Mouse (Mus musculus) gastrocnemius, adult 8-10 months (tissue): ENCODE measurements around the gene Smndc1. TPM values are rescaled to one million over a fixed set of nuclear protein-coding genes. Genes with fewer than 3 reads are reported as not detected.
A peak's percentile ranks its signal among the peaks of the same experiment; 100 is the strongest.

Experiments
- DNase-seq, 2 experiments: peaks; one replicate each; pipeline ENCODE4 v3.0.0; 2022; ENCODE audit warnings: low spot score in 2 of 2
- total RNA-seq, 4 experiments: library from RNA; stranded (reverse); gene quantifications; 2 replicates each; pipeline ENCODE4 v1.2.4; 2022

The Smndc1 gene
- total RNA-seq, result 10 to 100 TPM; 27.4 to 32.4 (median 29.6) TPM

GRCm38 (mm10) chr19:53390495-53391007, at the start of gene Smndc1:
Gene Smndc1 (minus strand): TSS chr19:53390578.
- DNase-seq, result peak; percentile 98 to 99

DNA sequence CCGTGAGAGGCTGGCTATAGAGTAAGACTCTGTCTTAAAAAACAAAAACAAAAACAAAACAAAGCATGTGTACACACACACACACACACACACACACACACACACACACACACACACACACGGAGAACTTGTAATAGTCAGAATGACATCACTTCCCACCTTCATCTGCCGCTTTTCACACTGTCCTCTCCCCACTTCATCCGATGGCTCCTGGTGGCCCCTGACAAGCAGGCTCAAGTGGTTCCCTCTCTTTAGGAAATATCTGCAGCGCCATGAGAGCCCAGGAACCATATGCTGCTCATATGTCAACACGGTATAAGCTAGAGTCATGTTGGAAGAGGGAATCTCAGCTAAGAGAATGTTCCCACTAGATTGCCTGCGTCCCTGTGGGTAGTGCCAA, 49.0 kb upstream of the Smndc1 start:
- DNase-seq, result no peak

DNA sequence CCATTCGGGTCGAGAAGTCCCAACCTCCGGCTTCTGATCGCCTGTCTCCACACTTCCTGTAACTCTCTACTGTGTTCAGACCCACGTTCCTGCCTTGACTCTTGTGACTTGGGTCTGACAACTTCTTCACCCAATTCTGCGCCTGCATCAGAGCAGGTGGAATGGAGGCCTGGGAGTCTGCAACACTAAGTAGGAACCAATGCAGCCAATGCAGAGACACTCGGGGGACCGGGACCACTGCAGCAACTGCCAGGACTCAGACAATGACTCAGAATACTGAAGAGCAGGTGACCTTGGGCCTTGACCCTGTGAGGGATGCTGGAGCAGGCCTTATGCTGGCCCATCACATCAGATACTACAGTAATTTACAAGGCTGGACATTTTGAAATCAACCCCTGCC, 47.6 kb upstream of the Smndc1 start:
- no peak for DNase-seq

DNA sequence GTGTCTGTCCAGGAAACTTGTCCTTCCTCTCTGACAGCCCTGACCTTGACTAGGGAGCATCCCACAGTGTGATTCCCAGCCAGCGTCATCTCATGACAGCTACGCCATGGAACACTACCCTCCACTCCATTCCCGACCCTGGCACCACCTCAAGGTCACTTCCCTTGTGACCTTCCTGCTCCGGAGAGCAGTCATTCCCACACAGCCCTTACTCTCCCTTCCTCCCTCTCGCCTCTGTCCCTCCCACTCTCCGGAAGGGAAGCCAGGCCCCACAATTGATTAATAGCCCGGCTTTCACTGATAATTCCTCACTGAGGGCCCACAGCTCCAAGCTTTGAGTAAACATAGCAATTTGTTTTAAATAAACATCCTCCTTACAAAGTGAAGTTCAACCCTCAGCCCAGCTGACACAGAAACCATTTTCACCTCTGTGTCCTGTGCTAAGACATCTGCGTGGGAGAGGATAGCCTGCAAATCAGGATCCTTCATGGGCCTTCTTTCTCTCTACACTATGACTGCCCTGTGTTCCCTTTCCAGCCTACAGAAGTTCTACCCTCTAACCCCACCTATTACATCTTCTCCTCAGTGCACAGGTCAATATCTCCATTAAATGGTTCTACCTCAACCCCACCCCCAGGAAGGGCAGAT, 47.1 kb upstream of the Smndc1 start:
- no peak for DNase-seq

- no peak for DNase-seq
Measured at GRCm38 (mm10) chr19:53433949-53434689, 43.7 kb upstream of the Smndc1 start.

- no peak for DNase-seq
Measured at GRCm38 (mm10) chr19:53431003-53431402, 40.6 kb upstream of the Smndc1 start.

DNA sequence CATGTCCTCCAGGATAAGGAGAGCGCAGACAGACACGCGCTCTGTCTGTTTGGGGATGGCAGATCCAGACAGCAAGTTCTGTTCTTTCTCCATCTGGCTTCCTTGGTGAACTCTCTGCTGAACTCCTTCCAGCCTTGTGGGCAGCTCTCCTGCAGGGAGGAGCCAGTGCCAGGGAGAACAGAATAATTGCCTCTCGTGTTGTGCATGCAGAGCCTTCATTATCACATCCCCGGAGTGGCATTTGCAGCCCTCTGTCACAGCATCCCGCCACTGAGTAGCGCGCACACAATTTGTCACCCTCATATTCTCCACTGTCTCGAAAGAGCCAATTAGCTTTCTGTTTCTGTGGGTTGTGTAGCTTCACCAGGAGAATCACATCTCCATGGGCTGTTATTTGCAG, 40.0 kb upstream of the Smndc1 start:
- no peak for DNase-seq

- no peak for DNase-seq
Measured at GRCm38 (mm10) chr19:53427817-53428216, 37.4 kb upstream of the Smndc1 start.

DNA sequence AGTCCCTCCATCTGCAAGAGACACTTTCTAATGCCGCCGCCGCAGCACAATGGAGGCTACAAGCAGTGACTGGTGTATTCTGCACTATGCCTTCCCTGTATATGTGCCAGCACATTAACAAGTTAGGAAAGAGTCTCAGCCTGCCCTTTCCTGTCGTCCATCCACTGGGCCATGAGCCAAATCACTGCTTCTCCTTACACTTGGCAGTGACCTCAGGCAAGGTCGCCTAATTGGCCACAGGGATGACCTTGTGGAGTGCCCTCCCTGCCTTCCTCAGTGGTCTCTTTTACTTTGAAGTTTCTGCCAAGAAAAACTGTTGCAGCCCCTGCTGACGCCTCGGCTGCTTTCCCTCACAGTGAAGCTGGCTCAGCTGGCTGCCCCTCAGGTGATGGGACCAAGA, 37.0 kb upstream of the Smndc1 start:
- no peak for DNase-seq

- no peak for DNase-seq
Measured at GRCm38 (mm10) chr19:53425824-53426223, 35.4 kb upstream of the Smndc1 start.

DNA sequence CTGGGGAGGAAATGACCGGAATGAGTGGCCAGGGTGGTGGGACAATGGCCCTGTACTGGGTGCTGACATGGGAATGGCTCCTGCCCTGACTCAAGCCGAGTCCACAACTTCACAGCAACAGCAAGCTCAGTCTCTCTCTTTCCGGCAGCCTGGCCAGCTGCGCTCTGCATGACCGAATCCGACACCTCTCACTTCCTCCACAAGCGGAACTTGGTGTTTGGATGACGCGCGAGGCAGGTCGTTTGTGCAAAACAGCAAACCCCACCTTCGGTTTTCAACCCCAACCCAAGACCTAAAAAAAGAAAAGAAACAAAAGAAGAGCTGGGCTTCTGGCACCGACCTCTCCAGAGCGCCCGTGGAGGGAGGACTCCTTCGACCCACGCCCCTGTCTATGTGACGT, 34.3 kb upstream of the Smndc1 start:
- DNase-seq, result no peak

GRCm38 (mm10) chr19:53423816-53424465, 33.6 kb upstream of the Smndc1 start:
- DNase-seq, result no peak

GRCm38 (mm10) chr19:53423341-53423753, 33.0 kb upstream of the Smndc1 start:
- no peak for DNase-seq

DNA sequence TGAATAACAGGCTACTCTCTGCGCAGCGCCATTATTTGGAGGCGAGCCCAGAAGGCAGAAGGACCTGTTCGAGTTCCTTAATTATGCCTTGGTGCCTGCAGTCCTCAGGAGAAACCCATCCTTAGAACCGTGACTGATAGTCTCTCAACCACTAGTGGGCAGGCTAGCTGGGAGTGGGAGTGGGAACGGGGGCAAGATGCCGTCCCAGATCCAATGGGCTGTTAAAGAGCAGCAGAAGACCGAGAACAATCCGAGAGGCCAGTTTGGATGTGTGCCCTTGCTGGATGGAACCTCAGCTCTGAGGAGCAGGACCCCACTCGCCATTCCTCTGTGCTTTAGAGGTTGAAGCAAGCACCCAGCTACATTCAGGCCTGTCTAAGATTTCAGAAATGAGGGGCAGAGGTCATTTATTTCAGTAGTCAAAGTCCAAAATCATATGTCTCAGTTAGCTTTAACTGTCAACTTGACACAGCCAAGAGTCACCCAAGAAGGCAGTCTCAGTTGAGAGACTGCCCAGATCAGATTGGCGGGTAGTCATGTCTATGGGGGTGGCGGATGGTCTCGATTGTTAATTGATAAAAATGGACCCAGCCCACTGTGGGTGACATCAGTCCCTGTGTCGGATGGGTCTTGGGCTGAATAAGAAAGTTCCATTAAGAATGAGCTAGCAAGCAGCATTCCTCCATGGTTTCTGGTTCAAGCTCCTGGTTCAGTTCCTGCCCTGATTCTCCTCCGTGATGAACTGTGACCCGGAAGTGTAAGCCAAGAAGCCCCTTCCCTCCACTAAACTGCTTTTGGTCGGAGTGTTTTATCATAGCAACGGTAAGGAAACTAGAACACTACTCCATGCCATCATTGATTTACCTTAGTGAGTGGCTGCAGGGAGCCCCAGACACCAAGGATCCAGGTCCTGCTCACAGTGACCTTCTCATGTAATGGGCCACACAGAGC, 32.3 kb upstream of the Smndc1 start:
- no peak for DNase-seq

DNA sequence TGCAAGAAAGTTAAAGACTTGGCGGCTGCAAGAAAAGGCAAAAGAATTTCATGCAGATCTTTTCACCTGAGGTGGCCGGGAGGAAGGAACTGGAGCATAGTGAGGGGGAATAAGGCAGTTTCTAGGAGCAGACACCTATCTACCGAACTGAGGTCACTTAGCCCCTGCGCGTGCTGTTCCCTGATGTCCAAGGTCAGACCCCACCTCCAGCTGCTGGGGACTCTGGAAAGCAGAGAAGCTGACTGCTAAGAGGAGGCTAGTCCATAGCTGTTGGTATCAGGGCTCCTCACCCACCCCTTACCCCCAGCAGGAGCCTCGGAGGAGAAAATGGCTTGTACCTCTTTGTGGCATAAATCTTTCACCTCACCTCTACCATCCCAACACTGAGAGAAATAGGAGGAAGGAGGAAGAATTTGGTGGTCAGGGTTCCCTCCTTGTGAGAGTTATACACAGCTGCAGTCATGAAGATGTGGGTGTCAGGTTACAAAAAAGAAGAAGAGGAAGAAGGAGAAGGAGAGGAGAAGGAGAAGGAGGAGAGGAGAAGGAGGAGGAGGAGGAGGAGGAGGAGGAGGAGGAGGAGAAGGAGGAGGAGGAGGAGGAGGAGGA, 31.3 kb upstream of the Smndc1 start:
- DNase-seq, result no peak

GRCm38 (mm10) chr19:53420924-53421582, 30.7 kb upstream of the Smndc1 start:
- DNase-seq, result peak; percentile 35 to 36

DNA sequence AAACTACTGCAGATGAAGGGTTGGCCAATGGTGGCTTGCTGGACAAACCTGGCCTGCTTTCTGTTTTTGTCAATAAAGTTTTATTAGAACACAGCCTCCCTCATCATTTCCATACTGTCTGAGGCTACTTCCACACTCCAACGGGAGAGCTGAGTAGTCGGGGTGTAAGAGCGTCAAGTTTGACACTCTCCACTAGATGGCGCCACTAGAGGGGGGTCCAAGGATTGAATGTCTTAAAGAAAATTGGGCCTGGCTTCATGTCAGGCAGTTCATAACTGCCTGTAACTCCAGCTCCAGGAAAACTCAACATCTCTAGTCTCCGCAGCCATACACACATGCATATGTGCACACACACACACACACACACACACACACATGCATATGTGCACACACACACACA, 29.5 kb upstream of the Smndc1 start:
- DNase-seq, result no peak

DNA sequence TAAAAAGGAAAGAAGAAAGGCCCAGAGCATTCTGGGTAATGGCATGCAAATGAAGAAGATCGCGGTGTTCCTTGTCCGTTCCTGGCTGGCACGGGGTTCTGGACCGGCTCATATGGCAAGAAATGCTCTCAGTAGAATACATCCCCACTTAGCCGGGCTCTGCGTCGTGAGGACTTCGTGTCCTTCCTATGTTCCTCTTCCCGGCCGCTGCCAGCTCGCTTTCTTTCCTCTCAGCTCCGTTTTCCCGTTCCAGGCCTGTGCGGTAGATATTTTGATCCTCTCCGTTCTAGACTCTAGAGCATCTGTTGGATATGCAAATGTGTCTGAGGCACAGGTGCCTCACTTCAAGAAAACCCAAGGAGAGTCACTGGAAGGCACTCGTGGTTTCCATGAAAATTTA, 24.8 kb upstream of the Smndc1 start:
- no peak for DNase-seq

DNA sequence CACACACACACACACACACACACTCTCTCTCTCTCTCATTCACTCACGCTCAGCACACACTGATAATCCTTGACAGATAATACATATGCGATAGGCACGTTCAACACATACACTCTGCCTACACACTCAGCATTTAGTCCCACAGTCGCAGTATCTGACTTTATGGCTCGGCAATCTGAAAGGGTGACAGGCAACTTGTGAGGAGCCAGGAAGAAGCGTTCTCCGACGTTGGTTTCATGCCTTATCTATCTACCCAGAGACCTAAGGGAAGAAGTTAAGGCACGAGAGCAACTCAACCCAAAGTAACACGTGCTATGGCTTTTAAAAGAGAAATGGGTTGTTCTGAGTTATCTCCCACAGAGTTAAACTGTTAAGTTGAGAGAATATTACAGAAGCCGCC, 24.3 kb upstream of the Smndc1 start:
- DNase-seq, result no peak
